Mouse (Mus musculus) hindbrain, embryonic 12.5 days (tissue): ENCODE measurements around the gene Rubcnl. TPM values are rescaled to one million over a fixed set of nuclear protein-coding genes. Genes with fewer than 3 reads are reported as not detected.

ENCODE experiments used
- ATAC-seq: fragments of 200-750 bp; cut with Nextera tagmentation; 2 replicates; pipeline ENCODE4 v1.8.0; 2017; ENCODE audit warnings: moderate TSS enrichment; ENCODE audit not compliant: low FRiP score
- H3K27ac ChIP-seq: fragments of 300-500 bp; sonication (generic); 2 replicates; pipeline ENCODE4 v1.5.1; 2016; ENCODE audit warnings: mild to moderate bottlenecking
- H3K27me3 ChIP-seq: fragments of 300-500 bp; sonication (generic); 2 replicates; pipeline ENCODE4 v1.6.1; 2016; ENCODE audit warnings: mild to moderate bottlenecking
- H3K36me3 ChIP-seq: fragments of 300-500 bp; sonication (generic); 2 replicates; pipeline ENCODE4 v1.6.1; 2016; ENCODE audit warnings: mild to moderate bottlenecking
- H3K4me1 ChIP-seq: fragments of 300-500 bp; sonication (generic); 2 replicates; pipeline ENCODE4 v1.6.1; 2016
- H3K4me2 ChIP-seq: fragments of 300-500 bp; sonication (generic); replicated peaks from 2 replicates; pipeline ENCODE4 v1.6.1; 2016; ENCODE audit warnings: mild to moderate bottlenecking
- H3K4me3 ChIP-seq: fragments of 300-500 bp; sonication (generic); 2 replicates; pipeline ENCODE4 v1.5.1; 2016; ENCODE audit warnings: mild to moderate bottlenecking
- H3K9ac ChIP-seq: fragments of 300-500 bp; sonication (generic); 2 replicates; pipeline ENCODE4 v1.6.1; 2016; ENCODE audit warnings: mild to moderate bottlenecking, moderate library complexity
- H3K9me3 ChIP-seq: fragments of 300-500 bp; sonication (generic); replicated peaks from 2 replicates; pipeline ENCODE4 v1.6.1; 2016; ENCODE audit warnings: mild to moderate bottlenecking
- WGBS: fragments of 180-500 bp; shearing (Covaris S2); methylation state at CpG from one replicate; pipeline ENCODE4 v1.1.7; 2016; 5-methylcytosine and 5-hydroxymethylcytosine counted together
- polyA plus RNA-seq: library from polyadenylated mRNA; unstranded; fragments of >200 nt; fragmentation: Nextera tagmentation; extraction: Ambion mirVana; gene quantifications from 2 replicates; pipeline ENCODE4 v1.2.1, GENCODE M21; 2016

Gene Rubcnl
- polyA plus RNA-seq, 1 experiment from 2014 or later: 0.23 TPM

GRCm38 (mm10) chr14:75056861-75057431 lies 41.1 kb downstream of the Rubcnl start:
- H3K27ac ChIP-seq: no peak overlapping the region
- no peaks in the 10 kb centered on the region for H3K9me3 ChIP-seq
- H3K4me3 ChIP-seq: no peak overlapping the region
- H3K9ac ChIP-seq: no peak overlapping the region
- H3K36me3 ChIP-seq: no peaks in the 10 kb centered on the region
- H3K4me2 ChIP-seq: no peak overlapping the region
- no peaks in the 10 kb centered on the region for H3K27me3 ChIP-seq
- H3K4me1 ChIP-seq: no peaks in the 10 kb centered on the region
- WGBS: 86% methylated on average over 9 of the region's 9 CpGs
- ATAC-seq: no peak

GRCm38 (mm10) chr14:75060562-75060961 lies 44.7 kb downstream of the Rubcnl start:
- Histone ChIP-seq H3K4me2 (no peak overlapping the region), H3K27me3 (no peaks in the 10 kb centered on the region), H3K9ac (no peak overlapping the region), H3K4me3 (no peak overlapping the region), H3K36me3 (no peaks in the 10 kb centered on the region), H3K27ac (no peak overlapping the region), H3K4me1 (no peaks in the 10 kb centered on the region), H3K9me3 (no peaks in the 10 kb centered on the region)
- WGBS: 49% methylated on average over 8 of the region's 8 CpGs
- no peak for ATAC-seq

GRCm38 (mm10) chr14:75063936-75064335 lies 48.1 kb downstream of the Rubcnl start:
- Histone ChIP-seq H3K27me3 (no peaks in the 10 kb centered on the region), H3K4me2 (no peak overlapping the region), H3K27ac (no peak overlapping the region), H3K9ac (no peak overlapping the region), H3K4me1 (no peaks in the 10 kb centered on the region), H3K9me3 (no peaks in the 10 kb centered on the region), H3K4me3 (no peak overlapping the region), H3K36me3 (no peaks in the 10 kb centered on the region)
- 95% methylated on average over 8 of the region's 8 CpGs for WGBS
- ATAC-seq: no peak

- ATAC-seq: no peak
Observed at GRCm38 (mm10) chr14:75064520-75064919, 48.7 kb downstream of the Rubcnl start.

GRCm38 (mm10) chr14:75065211-75065610 lies 49.4 kb downstream of the Rubcnl start:
- no peak for ATAC-seq
- H3K36me3 ChIP-seq: no peaks in the 10 kb centered on the region
- H3K27me3 ChIP-seq: no peaks in the 10 kb centered on the region
- no peak overlapping the region for H3K4me3 ChIP-seq
- no peaks in the 10 kb centered on the region for H3K9me3 ChIP-seq
- no peak overlapping the region for H3K9ac ChIP-seq
- H3K27ac ChIP-seq: no peak overlapping the region
- H3K4me2 ChIP-seq: no peak overlapping the region
- no peaks in the 10 kb centered on the region for H3K4me1 ChIP-seq
- 96% methylated on average over 5 of the region's 5 CpGs for WGBS

More at GRCm38 (mm10) chr14:75064520-75064919, 48.7 kb downstream of the Rubcnl start:
- no peak overlapping the region for H3K4me2 ChIP-seq
- 93% methylated on average over 7 of the region's 7 CpGs for WGBS
- no peaks in the 10 kb centered on the region for H3K36me3 ChIP-seq
- H3K4me1 ChIP-seq: no peaks in the 10 kb centered on the region
- H3K4me3 ChIP-seq: no peak overlapping the region
- H3K9ac ChIP-seq: no peak overlapping the region
- H3K9me3 ChIP-seq: no peaks in the 10 kb centered on the region
- no peak overlapping the region for H3K27ac ChIP-seq
- no peaks in the 10 kb centered on the region for H3K27me3 ChIP-seq

- Histone ChIP-seq H3K27ac (no peak overlapping the region), H3K9ac (no peak overlapping the region), H3K4me2 (no peak overlapping the region), H3K9me3 (no peaks in the 10 kb centered on the region), H3K4me1 (no peaks in the 10 kb centered on the region), H3K27me3 (no peaks in the 10 kb centered on the region), H3K4me3 (no peak overlapping the region), H3K36me3 (no peaks in the 10 kb centered on the region)
- ATAC-seq: no peak
- 92% methylated on average over 16 of the region's 19 CpGs for WGBS
Observed at GRCm38 (mm10) chr14:75068430-75069112, 52.7 kb downstream of the Rubcnl start.

GRCm38 (mm10) chr14:75069356-75069979 lies 53.6 kb downstream of the Rubcnl start:
- Histone ChIP-seq H3K4me3 (no peak overlapping the region), H3K4me2 (no peak overlapping the region), H3K27ac (no peak overlapping the region), H3K9ac (no peak overlapping the region), H3K27me3 (no peaks in the 10 kb centered on the region), H3K9me3 (no peaks in the 10 kb centered on the region), H3K4me1 (no peaks in the 10 kb centered on the region), H3K36me3 (no peaks in the 10 kb centered on the region)
- WGBS: 81% methylated on average over 7 of the region's 7 CpGs
- ATAC-seq: no peak

- Histone ChIP-seq H3K9me3 (no peaks in the 10 kb centered on the region), H3K4me1 (no peaks in the 10 kb centered on the region), H3K4me2 (no peak overlapping the region), H3K9ac (no peak overlapping the region), H3K4me3 (no peak overlapping the region), H3K27ac (no peak overlapping the region), H3K27me3 (no peaks in the 10 kb centered on the region), H3K36me3 (no peaks in the 10 kb centered on the region)
- WGBS: 91% methylated on average over 15 of the region's 15 CpGs
- no peak for ATAC-seq
Observed at GRCm38 (mm10) chr14:75071091-75071490, 55.3 kb downstream of the Rubcnl start.

GRCm38 (mm10) chr14:75075299-75076180 lies 59.7 kb downstream of the Rubcnl start:
- no peaks in the 10 kb centered on the region for H3K4me1 ChIP-seq
- H3K4me2 ChIP-seq: no peak overlapping the region
- no peak overlapping the region for H3K27ac ChIP-seq
- 73% methylated on average over 10 of the region's 10 CpGs for WGBS
- H3K4me3 ChIP-seq: no peak overlapping the region
- H3K36me3 ChIP-seq: no peaks in the 10 kb centered on the region
- no peaks in the 10 kb centered on the region for H3K27me3 ChIP-seq
- ATAC-seq: no peak
- no peak overlapping the region for H3K9ac ChIP-seq
- H3K9me3 ChIP-seq: no peaks in the 10 kb centered on the region

GRCm38 (mm10) chr14:75077946-75078345 lies 62.1 kb downstream of the Rubcnl start:
- ATAC-seq: no peak
- H3K36me3 ChIP-seq: no peaks in the 10 kb centered on the region
- no peak overlapping the region for H3K4me2 ChIP-seq
- H3K4me1 ChIP-seq: no peaks in the 10 kb centered on the region
- H3K9ac ChIP-seq: no peak overlapping the region
- no peak overlapping the region for H3K27ac ChIP-seq
- no peaks in the 10 kb centered on the region for H3K27me3 ChIP-seq
- WGBS: 76% methylated on average over 6 of the region's 6 CpGs
- no peaks in the 10 kb centered on the region for H3K9me3 ChIP-seq
- H3K4me3 ChIP-seq: no peak overlapping the region
